Mouse (Mus musculus) cerebellum, postnatal 36 days (tissue): ENCODE data around the gene Endov.

Source experiments
- DNase-seq, 2 experiments: peaks; one replicate each; pipeline ENCODE4 v3.0.0; 2021 to 2022; ENCODE audit warnings: mixed read lengths in 2 of 2

Gene Endov

DNA sequence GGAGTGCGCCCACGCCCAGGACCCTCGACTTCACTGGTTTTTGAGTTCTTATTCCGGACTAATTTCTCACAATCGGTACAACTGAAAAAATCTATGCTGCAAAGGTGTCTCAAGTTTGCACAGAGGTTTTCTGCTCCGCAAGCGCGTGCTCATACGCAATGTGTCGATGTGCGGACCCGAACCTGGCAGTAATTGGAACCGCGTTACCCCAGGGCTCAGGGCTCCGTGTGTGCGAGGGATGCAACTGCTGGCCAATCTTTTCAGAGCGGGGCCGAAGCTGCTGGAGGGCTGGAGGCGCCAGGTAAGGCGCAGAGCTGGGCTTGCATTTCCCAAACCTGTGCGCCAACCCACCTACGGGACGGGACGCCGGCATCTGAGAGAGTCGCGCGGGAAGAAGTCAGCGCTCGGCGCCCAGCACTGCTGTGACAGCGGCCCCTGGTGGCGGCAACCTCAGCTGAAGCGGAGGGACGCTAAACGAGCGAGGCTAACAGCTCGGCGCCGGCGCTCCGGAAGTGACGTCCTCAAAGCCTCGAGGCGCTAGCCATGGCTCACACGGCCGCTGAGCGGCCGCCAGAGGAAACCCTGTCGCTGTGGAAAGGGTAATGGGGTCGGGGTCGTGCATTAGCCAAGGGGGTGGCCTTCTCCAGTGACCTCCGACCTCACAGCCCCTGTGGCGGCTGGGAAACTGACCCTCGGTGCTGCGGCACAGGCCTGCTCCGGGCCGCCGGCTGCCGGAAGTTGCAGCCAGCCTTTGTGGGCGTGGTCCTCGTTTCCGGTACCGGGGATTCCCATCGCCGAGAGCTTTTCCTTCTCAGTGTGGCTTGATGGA, at the start of gene Endov:
Gene Endov (plus strand): TSS at position 487 of the 829 bp plus-strand sequence.
- peak; percentile 100 for DNase-seq

DNA sequence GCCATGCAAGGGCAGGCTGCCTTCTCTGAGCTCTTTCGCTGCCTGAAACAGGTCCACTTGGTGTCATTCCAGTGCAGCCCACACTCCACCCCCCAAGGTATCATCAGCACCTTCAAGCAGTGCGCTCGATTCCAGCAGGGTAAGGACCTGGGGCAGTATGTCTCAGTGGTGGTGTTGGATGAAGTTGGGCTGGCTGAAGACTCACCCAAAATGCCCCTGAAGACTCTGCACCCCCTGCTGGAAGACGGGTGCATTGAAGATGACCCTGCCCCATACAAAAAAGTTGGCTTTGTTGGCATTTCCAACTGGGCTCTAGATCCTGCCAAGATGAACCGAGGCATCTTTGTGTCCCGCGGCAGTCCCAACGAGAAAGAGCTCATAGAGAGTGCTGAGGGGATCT, 48.9 kb upstream of the Endov start:
- DNase-seq, result no peak

DNA sequence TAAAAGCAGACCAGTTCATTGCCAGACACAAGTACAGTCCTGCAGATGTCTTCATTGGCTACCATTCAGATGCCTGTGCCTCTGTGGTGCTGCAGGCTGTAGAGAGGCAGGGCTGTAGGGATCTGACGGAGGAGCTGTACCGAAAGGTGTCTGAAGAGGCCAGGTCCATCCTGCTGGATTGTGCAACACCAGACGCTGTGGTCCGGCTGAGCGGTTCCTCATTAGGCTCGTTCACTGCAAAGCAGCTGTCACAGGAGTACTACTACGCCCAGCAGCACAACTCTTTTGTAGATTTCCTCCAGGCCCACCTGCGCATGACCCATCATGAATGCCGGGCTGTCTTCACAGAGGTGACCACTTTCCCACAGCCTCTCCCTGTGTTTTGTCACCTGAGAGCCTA, 47.7 kb upstream of the Endov start:
- DNase-seq, result no peak

DNA sequence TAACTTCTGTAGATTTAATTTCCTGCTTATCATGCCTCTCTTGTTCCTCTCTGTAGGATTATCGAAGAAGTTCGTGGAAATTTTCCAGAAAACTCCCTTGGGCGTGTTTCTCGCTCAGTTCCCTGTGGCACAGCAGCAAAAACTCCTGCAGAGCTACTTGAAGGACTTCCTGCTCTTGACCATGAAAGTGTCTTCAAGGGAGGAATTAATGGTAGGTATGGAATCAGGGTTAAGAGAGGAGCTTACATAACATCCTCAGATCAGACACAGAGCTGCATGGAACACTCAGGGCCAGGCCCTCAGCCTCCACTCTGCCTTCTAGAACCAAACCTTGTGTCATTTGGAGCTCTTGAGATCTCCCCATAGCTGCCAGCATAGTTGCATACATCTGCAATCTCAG, 35.0 kb upstream of the Endov start:
- no peak for DNase-seq

DNA sequence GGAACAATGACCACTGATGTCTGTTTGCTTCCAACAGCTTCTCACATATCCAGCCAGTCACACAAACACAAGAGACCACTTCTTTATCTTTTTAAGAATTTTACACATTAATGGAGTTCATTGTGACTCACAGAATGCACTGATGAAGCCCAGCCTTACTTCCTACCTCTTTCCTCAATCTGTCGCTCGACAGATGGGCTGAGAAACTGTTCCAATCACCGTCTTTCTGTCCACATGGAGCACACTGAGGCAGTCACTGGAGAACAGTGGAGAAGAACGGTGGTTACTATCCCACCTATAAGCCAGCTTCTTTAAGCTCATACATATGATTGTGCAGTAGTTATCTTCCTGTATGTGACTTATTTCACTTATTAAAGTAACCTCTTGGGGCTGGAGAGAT, 13.3 kb upstream of the Endov start:
- DNase-seq, result no peak

DNA sequence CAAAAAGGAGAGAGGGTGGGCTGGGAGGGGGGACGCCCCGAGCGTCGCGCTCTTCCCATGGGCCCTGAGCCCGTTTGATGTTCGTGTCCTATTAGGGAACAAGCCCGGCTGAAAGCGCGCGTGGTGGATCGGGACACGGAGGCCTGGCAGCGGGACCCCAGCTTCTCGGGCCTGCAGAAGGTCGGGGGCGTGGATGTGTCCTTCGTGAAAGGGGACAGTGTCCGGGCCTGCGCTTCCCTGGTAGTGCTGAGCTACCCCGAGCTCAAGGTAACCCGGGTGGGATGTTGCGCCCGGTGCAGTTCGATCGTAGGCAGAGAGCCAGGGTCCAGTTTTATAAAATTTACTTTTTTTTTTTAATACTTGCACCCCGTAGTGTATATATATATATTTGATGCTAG, 542 bp downstream of the Endov start:
- no peak for DNase-seq

DNA sequence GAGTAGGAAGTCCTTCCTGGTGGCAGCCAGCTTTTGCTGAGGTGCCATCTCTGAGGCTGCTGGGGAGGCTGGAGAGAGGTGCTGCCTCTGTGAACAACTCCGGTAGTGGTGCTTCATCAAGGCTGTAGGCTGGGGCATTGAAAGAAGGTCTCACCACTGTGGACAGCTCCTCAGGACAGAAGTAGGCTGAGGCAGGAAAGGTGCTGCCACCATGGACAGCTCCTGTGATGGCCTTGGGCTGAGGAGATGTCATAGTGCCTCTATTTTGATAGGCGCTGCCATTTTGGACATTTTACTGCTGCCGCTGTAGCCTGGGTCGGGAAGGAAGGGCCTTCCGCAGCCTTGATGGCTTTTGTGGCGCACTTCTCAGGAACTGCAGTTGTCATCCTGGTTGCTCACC, 1.7 kb downstream of the Endov start:
- no peak for DNase-seq

DNA sequence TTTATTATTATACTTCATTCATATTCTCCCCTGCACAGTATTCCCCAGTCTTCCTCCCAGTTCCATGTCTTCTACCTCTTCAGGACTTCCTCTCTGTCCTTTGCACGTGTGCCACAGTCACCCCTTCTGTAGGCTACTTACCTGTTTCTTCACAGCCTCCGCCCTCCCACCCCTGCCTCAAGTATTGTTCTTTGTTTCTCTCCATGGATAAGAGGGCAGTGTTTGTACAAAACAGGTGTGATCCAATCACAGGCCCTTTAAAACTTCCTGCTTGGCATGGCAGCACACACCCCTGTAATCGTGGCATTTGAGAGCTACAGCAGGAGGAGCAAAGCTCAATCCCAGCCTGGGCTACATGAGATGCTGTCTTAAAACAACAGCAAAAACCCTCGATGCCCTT, 2.4 kb downstream of the Endov start:
- DNase-seq, result no peak

DNA sequence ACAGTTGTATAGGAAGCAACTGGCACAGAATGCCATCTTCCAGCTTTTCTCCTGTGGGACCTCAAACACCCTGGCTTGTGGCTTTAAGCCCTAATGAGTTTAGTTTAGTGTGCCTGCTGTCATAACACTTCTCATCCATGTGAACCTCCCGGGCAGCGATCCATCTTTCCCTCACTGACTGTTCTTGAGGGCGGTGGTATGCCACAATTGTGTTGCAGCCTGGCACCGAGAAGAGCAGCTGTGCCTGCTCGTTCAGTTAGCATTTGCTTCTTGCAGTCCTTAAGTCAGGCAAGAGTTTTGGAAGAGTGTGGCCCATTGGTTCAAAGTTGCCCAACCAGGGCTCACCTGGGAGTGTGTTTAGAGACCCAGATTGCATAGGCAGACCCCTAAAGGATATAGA, 5.0 kb downstream of the Endov start:
- DNase-seq, result no peak

DNA sequence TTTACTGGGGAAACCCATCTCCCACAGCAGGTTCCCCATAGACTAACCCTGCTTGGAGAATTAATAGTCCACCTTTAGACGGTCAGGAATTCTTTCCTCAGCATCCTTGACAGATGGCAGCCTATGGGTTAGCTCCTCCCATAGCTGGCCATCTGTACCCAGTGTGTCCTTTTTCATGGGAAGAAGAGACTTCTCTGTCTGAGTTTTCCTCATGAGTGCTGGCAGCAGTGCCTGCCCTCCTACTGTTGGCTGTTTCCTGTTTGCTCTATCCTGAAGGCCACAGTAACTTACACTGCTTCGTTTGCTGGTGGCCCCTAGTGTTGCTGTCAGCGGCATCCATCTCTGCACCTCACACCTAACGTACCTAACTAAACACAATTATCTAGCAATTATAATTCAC, 6.3 kb downstream of the Endov start:
- peak; percentile 55 to 60 for DNase-seq

DNA sequence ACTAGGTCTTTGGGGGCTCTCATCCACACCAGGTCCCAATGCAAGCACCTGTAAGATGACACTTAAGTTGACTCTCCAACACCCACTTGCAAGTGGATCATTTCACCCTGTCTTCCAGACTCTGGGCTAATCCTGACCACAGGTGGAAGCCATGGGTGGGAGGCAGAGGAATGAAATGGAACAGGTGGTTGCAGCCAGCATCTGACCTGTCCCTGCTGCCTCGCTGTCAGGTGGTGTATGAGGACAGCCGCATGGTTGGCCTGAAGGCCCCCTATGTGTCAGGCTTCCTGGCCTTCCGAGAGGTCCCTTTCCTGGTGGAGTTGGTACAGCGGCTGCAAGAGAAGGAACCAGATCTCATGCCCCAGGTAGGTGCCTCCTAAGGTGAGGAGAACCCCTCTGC, 8.2 kb downstream of the Endov start:
- DNase-seq, result no peak

DNA sequence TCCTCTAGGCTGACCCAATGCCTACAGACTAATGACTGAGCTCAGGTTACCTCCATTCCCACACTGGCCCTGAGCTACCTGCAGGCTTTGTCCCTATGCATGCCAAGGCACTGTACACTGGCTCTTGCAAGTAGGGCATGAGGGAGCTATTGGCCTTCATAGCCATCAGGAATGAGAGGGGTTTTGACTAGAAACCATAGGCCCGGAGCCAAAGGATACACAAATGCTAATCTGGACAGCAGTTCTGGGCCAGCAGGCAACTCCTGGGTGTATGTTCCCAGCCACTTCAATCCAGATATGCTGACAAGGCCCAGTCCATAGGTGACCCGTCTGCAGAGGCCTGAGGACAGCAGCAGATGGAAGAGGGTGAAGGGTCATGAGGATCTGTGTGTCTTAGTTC, 8.9 kb downstream of the Endov start:
- DNase-seq, result no peak

DNA sequence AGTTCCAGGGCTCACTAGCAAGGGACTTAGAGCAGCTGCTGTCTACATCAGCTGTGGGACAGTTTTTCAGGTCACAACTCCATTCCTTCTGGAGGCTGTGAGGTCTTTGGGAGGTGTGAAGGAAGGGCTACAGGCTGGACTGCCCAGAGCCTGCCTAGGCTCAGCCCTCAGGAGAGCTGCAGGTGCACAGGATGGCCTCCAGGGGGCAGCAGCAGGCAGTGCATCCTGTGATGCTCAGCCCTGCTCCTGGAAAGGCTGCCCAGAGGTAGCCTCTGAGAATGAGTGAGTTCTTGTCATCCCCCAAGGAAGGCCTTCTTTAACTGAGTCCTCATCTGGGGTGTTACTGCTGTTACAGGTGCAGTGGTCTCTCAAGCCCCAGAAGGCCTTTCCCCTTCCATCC, 12.5 kb downstream of the Endov start:
- DNase-seq, result peak; percentile 87 to 89

DNA sequence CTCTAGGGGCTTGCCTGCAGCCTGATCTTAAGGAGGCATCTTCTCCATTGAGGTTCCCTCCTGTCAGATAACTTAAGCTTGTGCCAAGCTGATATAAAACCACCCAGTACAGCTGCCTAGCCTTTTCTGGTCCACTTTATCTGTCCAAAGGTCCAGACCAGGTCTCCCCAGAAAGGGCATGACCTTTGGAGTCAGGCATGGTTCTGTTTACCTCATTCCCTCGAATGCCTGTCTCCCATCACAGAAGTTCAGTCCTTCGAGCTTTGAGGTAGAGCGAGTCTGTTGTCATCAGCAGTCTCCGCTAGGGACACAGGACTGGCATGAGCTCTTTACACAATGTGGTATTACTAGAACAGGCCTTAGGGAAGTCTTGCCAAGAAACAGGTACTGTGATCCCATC, 15.2 kb downstream of the Endov start:
- DNase-seq, result no peak

DNA sequence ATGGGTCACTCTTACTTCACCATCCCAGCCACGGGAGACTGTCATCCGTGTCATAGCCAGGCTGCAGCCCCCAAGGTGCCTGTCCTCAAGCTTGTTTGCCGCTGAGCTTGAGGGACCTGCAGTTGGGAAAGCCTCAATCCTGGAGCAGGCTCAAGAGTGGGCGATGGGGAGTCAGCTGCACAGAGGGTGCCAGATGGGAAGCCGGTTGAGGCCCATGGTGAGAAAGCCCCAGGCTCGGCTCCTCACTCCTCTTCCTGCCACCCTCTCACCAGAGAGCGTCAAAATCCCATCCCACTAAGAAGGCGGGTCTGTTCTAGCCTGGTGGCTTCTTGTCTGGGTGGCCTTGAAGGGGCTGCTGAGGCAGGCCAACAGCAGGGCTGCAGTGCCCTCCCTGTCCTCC, 16.6 kb downstream of the Endov start:
- no peak for DNase-seq

DNA sequence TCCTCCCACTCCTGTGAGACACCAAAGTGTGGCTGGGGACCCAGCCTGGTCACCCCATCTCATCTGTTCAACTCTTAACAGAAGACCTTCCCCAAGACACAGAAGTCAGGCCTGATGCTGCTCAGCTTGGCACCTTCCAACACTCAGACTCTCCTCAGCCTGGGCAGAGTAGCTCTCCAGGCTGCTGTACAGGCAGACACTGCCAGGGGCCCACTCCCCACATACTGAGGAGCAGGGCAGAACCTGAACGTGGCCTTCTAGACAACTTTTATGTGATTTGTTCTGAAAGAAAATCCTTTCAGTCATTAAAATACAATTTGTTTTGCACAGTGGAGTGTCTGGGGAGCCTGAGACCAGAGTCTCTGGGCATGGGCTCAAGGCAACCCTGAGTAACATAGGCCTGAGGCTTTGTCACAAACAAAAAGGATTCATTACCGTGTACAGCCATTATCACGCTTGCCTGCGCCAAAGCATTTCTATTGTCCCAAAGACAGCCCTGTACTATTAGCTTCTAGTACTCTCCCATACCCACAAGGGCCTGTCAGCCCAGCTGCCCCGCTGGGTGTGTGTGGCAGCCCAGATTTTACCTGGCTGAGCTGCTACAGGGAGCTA, 18.1 kb downstream of the Endov start:
- DNase-seq, result no peak

DNA sequence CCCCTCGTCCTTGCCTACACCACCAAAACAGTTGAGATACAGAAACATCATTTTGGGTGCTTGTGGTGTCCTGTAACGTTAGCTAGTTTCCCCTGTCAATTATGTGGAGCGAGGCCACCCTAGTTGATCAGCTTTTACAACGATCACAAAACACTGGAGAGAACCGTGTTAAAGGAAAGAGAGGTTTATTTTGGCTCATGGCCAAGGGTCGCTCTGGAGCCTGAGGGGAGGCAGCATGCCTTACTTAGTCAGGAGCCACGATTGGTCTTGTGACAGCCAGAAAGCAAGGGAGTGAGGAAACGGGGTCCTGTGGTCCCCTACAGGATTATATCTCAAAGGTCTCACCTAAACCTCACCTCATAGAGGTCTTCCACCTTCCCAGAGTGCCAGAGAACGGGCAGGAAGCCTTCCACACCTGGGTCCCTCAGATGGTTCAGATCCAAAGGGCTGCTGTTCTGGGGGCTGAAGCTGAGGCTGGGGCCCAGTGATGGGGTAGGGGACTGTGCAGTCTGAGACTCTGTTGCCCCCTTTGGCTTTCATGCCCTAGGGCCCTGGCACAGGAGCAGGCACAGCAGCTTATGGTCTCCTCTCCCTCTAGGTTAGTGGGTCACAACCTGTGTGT, 22.0 kb downstream of the Endov start:
- no peak for DNase-seq

DNA sequence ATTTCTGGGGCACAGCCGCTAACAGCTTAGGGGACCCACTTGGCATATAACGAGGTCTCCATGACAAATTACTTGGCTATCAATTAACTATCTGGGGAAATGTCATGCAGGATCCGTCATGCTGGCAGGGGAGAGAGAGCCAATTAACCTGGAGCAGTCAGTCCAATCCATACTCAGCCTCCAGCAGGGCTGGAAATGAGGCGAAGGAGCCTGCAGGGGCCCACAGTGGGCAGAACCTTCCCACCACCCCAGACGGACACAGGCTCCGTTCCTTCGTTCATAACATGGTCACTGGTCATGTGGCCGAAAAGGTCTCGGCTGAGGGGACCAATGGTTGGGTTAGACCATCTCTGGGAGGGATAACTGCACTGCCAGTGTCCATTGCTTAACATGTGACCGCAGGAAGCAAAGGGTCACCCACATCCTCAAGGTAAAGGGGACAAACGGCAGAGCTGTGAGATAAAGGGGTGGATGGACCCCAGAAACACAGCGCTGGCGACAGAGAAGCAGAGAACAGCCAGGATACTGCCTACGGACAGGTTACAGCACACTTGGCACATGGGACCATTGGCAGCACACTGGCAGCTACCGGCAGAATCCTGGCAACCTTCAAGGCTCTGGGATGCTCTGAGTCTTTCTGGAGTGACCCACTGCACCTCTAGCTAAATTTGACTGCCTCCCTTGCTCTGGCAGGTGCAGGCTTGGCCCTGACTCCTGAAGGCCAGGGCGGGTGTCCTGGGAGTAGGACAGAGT, 23.1 kb downstream of the Endov start:
- DNase-seq, result peak; percentile 81 to 84

DNA sequence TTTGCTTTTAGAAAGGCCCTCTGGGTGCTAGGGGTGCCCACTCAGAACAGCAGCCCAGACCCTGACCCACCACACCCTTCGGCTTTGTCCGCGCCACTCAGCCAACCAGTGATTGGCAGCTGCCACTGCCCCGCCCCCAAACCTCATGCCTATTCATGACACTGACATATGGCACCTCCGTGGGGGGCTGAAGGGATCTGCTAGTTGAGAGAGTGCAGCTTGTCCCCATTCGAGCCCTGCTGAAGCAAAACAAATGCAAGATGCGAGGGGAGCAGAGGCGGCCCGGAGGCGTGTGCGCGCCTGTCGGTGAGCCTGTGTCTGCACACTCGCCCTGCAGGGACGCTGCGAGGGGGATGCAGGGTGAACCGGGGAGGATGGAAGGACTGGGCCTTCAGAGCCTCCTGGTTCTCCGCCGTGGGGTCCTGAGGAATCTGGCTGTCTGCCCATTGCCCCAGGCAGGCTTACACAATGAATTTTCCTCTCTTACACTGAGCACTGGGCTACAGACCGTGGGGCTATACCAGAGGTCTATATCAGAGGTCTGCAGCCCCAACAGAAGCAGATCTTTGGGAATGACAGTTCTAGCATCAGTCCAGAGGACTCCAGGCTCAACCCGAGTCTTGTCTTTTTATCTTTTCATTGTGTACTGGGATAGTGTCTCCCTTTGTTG, 24.0 kb downstream of the Endov start:
- DNase-seq, result peak; percentile 99

DNA sequence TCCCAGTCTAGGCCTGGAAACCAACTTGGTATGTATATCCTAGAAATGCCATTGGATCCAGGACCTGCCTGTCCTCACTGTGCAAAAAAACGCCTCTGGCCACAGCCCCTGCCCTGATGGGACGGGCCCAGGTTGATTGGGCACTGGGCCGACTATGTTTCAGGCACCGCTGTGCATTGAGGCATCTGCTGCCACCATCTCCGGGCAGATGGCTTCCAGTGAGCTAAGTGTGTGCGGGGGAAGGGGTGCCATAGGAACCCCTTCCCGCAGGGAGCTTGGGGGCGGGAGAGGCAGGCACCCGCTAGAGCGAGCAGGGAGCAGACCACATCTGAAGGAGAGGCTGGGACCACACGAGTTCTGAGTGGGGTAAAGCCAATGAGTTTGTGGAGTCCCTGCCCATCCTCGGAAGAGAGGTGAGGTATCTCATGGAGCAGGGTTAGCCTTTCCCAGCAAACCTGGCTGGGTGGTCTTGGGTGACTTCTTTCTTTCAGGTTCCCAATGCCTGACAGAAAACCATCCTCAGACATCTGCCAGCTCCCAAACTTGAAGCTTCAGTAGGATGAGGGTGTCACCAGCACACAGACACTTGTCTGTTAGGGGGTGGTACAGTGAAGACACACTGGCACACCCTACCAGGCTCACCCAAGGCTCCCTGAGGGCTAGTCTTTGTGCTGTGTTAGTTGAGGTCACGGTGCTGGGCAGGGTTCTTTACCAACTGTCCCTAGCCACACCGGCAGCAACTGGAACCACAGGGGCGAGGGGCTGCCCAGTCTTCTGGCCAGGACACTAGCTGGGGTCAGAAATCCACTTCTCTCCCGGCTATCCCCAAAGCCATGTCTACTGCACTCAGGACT, 24.9 kb downstream of the Endov start:
- peak; percentile 39 for DNase-seq

DNA sequence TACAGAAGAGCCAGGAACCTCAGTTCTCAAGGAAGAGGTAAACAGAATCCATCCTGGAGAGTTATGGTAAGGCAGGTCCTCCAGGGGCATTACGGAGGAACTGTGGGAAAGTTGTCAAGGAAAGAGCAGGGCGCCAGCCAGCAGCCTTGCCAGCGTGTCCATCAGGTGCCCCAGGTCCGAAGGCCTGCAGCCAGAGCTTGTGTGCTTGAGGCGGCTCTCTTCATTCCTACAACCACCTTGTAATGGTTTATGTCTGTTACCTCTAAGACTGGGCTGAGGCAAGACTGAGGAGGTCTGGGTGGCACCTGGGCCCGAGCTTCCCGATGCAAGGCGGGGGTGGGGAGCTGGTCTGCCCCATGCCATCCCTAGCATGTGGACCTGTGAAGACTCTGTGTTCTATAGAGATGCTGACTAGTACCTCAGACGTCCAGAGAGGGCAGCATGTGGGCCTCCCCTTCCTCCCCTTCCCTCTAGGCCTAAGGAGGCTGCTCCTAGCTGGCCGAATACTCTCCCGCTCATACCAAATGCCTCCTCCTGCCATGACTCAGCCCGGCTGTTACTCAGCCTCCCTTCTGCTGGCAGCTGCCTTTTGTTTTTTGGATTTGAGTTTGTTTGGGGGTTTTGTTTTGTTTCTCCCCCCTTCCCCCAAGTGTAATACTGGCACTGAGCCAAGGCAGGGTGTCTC, 25.7 kb downstream of the Endov start:
- DNase-seq, result peak; percentile 49 to 53
